Mouse (Mus musculus): ENCODE measurements at regions not wholly inside any gene's neighbourhood (a gene's known extent, or its start where the extent isn't known, plus 50 kb on each side); places are given as distances from the start of the nearest gene placed in this dataset.
A peak's percentile ranks its signal among the peaks of the same experiment; 100 is the strongest.

DNA sequence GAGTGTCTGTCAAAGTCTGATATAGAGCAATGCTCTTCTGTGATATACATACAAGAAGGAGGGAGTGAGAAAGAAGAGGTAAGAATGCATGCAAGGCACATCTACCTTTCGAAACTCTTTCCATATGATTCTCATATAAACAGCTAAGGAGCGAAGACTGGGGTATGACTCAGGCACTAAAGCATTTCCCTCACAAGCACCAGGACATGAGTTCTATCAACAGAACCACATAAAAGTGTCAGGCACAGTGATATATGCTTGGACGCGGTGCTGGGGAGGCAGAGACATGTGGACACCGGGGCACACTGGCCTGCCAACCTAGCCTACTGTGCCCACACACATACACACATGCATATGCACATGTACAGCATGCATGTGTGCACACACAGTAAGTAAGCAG is 391.3 kb downstream of the Mtx2 start:
- no peak for DNase-seq (ENCODE audit: low spot score in 2 of 2)

DNA sequence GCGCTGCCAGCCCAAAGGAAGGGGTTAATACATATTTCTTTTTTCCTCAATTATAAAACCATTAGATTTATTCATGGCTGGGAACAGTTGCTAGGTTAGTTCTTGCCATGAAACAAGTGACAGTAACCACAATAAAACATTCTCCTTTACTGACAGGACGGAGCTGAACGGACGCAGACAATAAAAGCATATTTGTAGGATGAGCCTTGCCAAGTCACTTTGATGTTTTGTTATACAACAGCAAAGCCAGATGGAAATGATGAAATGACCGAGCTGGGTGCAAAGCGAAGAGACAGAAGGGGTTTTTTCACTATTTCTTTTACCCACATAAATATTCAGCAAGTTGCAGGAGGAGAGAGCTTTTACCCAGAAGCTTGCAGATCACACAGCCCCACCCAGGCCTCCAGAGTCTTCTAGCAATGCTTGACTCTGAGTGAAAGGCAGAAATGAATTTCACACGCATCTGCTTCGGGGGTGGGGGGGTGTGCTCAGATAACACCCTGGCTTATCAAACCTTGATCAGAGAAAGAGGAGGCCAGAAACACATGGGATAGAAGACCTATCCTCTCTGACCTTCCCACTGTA is 395.3 kb downstream of the Mtx2 start:
- DNase-seq (ENCODE audit: low spot score in 2 of 2), result peak in 1 of 2 experiments; percentile 9

DNA sequence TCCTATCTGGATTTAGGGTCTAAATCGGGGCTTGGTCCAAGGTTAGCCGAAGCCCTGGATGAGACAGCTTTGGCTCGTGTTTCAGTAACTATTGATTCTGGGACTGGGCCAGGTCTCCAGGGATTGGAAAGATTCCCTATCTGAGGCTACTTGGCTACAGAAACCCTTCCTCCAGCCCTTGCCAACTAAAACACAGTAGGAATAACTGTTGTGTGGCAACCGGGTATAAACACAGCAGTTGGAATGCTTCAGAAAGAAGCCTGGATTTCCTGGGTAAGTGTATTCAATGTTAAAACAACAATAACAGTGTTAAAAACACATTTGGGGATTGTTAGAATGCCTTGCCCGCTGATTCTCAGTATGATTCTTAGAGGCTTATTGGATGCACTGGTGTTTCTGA is 398.8 kb downstream of the Mtx2 start:
- DNase-seq (ENCODE audit: low spot score in 2 of 2), result no peak

DNA sequence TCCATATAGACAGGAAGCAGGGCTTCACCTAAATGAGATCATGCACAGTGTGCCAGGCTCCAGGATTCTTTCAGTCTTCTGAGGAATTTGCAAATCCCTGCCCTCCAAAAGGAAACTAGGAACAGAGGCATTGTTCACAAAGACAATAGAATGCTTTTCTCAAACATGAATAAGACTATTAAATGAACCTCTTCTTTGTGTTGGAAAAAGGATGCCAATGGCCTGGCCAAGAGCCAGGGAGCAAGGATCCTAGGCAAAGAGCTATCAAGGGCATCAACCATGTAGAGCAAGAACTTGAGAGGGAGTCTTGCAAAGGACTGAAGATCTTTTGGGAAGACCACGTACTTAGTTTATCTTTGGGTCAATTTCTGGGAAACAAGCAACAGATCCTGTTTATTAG is 415.4 kb downstream of the Mtx2 start:
- no peak for DNase-seq (ENCODE audit: low spot score in 2 of 2)

GRCm38 (mm10) chr2:75244311-75245033 is 414.6 kb upstream of the Hnrnpa3 start:
- peak; percentile 39 to 59 for DNase-seq (ENCODE audit: low spot score in 2 of 2)

GRCm38 (mm10) chr2:75245256-75245655 is 413.8 kb upstream of the Hnrnpa3 start:
- no peak for DNase-seq (ENCODE audit: low spot score in 2 of 2)

DNA sequence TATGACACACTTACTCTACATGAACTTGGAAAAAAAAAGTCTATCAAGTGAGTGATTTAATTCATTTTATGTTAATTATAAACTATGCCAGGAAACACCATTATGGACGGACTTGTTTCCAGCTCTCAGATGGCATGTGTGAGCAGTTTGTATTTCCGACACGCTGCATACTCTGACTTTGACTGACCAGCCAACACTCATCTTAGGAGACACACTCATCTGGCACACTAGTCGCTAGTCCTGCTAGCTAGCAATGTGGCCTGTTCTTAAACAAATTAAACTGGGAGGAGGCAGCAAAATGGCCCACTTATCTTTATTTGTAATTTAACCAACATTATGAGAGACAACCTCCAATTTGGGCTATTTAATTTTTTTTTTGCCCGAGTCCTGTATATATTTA is 413.4 kb upstream of the Hnrnpa3 start:
- DNase-seq (ENCODE audit: low spot score in 2 of 2), result no peak

DNA sequence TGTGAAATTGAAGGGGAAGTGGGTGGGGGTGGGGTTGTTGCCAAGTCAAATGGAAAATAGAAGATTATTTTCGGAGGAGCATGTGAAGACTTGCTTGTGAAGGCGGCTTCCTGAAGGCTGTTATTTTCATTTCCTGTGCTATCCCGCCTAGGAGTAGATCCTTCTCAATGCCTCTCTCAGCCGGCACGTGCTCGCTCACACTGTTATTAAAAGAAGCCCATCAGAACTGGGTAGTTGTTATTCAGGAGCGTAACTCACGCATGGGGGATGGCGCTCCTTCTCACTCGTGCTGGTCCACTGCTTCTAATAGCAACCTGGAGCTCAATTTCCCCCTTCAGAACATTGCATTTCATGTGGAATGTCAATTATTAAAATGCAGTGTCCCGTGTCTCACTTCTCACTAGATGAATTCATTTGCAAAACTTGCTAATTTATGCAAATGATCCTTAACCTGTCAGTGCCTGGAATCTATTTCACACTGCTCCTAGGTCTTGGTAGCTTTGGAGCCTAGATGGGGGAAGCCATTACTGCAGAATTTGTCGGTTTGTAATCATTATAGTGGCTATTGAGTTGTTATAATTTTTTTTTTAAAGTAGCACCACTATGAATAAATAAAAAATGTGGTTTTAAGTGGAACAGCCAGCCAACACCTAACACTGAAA is 412.8 kb upstream of the Hnrnpa3 start:
- peak in 1 of 2 experiments; percentile 49 for DNase-seq (ENCODE audit: low spot score in 2 of 2)

GRCm38 (mm10) chr2:75248251-75248650 is 410.8 kb upstream of the Hnrnpa3 start:
- no peak for DNase-seq (ENCODE audit: low spot score in 2 of 2)

- DNase-seq (ENCODE audit: low spot score in 2 of 2), result no peak
Measured at GRCm38 (mm10) chr2:75250507-75250906, 408.6 kb upstream of the Hnrnpa3 start.

GRCm38 (mm10) chr2:75252829-75253228 is 406.2 kb upstream of the Hnrnpa3 start:
- no peak for DNase-seq (ENCODE audit: low spot score in 2 of 2)

- DNase-seq (ENCODE audit: low spot score in 2 of 2), result no peak
Measured at GRCm38 (mm10) chr2:75265218-75265617, 393.8 kb upstream of the Hnrnpa3 start.

GRCm38 (mm10) chr2:75265739-75266699 is 393.0 kb upstream of the Hnrnpa3 start:
- DNase-seq (ENCODE audit: low spot score in 2 of 2), result no peak

DNA sequence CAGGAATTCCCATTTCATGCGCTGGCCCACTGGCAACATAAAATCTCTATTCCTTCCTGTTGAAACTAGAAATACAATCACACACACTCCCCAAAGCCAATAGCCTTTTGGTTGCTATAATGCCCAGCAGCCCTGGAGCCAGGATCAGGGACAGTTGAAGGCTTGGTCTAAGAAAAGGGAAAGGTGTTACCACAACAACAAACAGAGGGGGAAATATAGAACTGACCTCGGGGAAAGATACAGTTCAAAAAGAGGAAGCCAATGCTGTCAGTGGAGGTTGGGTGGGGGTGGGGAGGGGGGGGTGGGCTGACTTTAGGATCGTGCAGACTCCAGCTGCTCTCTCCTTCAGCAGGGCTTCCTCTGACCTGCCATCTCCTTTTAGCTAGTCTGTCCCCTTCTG is 391.1 kb upstream of the Hnrnpa3 start:
- no peak for DNase-seq (ENCODE audit: low spot score in 2 of 2)

GRCm38 (mm10) chr2:75269446-75269845 is 389.6 kb upstream of the Hnrnpa3 start:
- DNase-seq (ENCODE audit: low spot score in 2 of 2), result no peak

- no peak for DNase-seq (ENCODE audit: low spot score in 2 of 2)
Measured at GRCm38 (mm10) chr2:75270115-75270514, 388.9 kb upstream of the Hnrnpa3 start.

DNA sequence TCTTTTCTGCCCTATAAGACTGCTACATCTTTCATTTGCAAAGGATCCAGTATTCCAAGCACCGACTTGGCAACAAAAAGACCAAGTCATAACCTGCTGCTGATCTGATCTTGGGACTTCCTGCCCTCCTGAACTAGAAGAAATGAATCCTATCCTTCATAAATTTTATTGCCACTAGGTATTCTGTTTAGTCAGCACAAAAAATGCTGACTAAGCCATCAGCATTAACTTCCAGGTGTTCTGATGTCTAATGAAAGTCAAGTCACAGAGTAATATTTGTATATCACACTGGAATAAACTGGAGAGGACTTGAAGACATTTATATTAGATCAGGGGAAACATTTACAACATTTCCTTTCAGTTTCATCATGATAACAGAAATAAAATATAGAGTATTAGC is 371.2 kb upstream of the Hnrnpa3 start:
- DNase-seq (ENCODE audit: low spot score in 2 of 2), result no peak

GRCm38 (mm10) chr2:75291674-75292073 is 367.4 kb upstream of the Hnrnpa3 start:
- DNase-seq (ENCODE audit: low spot score in 2 of 2), result no peak

- no peak for DNase-seq (ENCODE audit: low spot score in 2 of 2)
Measured at GRCm38 (mm10) chr2:75306821-75307220, 352.2 kb upstream of the Hnrnpa3 start.

DNA sequence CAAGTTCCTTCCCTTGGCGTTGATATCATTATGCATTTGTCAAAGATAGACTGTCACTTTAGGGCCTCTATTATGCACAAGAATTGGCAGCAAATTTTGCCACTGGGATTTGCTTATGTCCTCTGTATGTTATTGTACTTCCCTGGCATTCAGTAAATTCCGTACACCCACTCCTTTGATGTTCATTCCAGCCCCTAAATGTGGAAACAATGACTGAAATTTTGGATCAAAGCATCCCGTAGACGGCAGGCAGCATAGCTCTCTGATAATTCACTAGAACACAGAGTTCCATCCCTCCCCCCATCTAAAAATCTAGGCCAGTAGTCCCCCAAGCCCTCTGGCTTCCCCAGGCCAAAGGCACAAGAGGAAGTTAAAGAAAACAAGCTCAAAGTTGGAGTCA is 347.9 kb upstream of the Hnrnpa3 start:
- DNase-seq (ENCODE audit: low spot score in 2 of 2), result no peak

- DNase-seq (ENCODE audit: low spot score in 2 of 2), result peak; percentile 60 to 75
Measured at GRCm38 (mm10) chr2:75312246-75312645, 346.8 kb upstream of the Hnrnpa3 start.

- DNase-seq (ENCODE audit: low spot score in 2 of 2), result no peak
Measured at GRCm38 (mm10) chr2:75315341-75315740, 343.7 kb upstream of the Hnrnpa3 start.
